Mouse (Mus musculus) lung, postnatal 0 days (tissue): Measurements from ENCODE around the gene Rbms1.

ENCODE experiments used
- CTCF ChIP-seq: IDR thresholded peaks from 2 replicates; pipeline ENCODE4 v1.5.1; 2016; ENCODE audit warnings: antibody characterized with exemption, mild to moderate bottlenecking
- EP300 ChIP-seq: IDR thresholded peaks from 2 replicates; pipeline ENCODE4 v1.6.1; 2016; ENCODE audit warnings: antibody characterized with exemption, mild to moderate bottlenecking, control low read depth

DNA sequence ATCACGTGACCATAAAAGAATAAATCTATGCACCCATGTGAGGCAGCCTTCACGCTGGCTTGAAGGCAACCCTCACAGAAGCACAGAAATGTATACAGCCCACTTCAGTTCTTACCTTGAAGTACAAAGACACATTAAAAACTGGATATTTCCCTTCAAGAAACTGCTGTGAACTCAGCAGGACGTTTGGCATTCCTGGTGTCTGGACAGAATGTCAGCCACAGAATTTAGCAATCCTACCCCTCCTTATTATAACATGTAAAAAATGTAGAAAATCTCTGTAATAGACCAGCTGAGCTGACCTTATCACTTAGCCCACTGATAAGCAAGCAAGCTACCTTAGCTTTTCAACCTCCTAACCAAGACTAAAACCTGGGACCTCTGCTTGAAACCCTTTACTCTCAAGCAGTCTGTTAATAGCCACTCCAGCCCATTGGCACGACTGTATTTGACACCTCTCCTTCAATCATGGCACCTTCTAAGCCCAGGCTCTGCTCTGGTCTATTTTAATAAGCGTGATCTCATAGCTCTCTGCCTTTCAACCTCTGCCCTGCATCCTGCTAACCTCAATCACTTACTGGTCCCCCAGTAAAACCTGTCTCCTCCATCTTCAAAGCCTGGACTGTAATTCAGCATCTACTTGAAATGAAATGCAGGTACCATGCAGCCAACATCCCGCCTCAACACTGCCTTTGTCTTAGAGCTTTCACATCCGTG is 90.7 kb downstream of the Rbms1 start:
- TF ChIP-seq EP300, result peak; percentile 92
- no peak for TF ChIP-seq CTCF
